Mouse (Mus musculus): ENCODE data around the gene Klhl29. TPM values are rescaled to one million over a fixed set of nuclear protein-coding genes. Genes with fewer than 3 reads are reported as not detected.

The Klhl29 gene
- total RNA-seq, 1 experiment from 2014 or later = not detected

- no peak for ATAC-seq (replicated peaks; ENCODE audit: low read depth, poor library complexity, severe bottlenecking)
Observed at GRCm38 (mm10) chr12:5087787-5088519, 287.5 kb downstream of the Klhl29 start.

DNA sequence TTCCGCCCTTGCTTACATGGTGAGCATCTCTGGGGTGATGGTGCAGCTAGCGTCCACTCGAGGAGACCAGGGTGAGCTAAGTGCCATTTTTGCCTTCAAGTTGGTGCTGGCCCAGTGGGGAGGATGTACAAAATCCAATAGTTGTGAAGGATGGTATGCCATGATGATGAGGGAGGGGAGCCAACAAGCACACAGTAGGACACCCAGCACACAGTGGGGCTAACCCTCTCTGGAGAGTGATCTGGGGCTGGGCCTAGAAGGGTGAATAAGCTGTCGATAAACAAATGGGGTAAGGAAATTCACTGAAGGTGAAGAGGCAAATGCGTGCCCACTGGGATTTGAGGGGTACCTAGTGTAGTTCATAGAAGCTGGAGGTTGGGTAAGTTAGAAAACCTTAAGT lies 290.8 kb downstream of the Klhl29 start:
- no peak for ATAC-seq (replicated peaks; ENCODE audit: low read depth, poor library complexity, severe bottlenecking)

- ATAC-seq (replicated peaks; ENCODE audit: low read depth, poor library complexity, severe bottlenecking) = no peak
Observed at GRCm38 (mm10) chr12:5081480-5081879, 294.0 kb downstream of the Klhl29 start.

- no peak for ATAC-seq (replicated peaks; ENCODE audit: low read depth, poor library complexity, severe bottlenecking)
Observed at GRCm38 (mm10) chr12:5073191-5073590, 302.3 kb downstream of the Klhl29 start.

GRCm38 (mm10) chr12:5070131-5070530 lies 305.4 kb downstream of the Klhl29 start:
- no peak for ATAC-seq (replicated peaks; ENCODE audit: low read depth, poor library complexity, severe bottlenecking)

DNA sequence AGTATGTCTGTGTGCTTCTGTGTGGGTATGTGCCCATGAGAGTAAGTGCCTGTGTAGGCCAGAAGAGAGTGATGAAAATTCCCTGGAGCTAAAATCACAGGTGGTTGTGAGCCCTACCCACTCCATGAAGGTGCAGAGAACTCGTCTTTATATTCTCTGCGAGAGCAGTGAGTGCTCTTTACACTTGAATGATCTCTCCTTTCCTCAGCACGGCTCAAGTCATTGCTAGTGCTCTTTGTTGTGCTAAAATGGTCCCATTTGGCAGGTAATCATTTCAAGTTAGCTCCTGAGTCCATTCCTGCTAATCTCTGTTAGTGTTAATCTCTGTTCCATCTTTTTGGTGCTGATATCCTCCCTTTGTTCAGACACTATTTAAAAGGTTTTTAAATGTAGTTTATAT lies 307.9 kb downstream of the Klhl29 start:
- ATAC-seq (replicated peaks; ENCODE audit: low read depth, poor library complexity, severe bottlenecking) = no peak

DNA sequence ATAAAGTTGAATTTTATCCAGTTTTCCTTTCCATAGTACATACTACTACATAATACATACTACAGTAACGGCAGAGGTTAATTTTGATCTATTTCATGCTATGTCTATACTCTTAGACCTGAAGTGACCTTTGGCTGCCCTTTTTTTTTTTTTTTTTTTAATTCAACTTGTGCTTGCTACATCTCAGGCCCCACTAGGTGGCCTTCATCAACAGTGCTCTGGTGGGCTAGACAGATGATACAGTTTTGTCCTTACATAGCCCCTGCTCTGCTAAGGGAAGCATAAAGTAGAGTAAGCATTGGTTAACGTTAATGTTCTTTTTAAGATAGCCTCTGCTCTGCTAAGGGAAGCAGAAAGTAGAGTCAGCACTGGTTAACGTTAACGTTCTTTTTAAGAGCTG lies 327.4 kb downstream of the Klhl29 start:
- no peak for ATAC-seq (replicated peaks; ENCODE audit: low read depth, poor library complexity, severe bottlenecking)

DNA sequence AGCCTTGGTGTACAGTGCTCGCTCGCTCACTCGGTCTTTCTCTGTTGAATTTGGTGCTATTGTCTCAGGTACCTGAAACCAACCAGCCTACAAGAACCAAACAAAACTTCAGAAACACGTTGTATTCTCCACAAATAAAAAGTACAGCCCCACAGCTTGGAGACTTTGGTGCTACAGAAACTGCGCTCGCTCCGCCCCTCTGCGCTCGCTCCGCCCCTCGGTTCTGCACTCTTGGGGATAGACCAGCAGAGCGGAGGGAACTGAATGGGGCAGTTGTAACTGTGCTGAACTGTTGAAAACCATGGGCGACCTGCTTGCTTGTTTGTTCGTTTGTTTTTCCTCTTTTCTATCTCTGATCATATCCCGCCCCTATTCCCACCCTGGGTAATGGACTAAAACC lies 331.3 kb downstream of the Klhl29 start:
- no peak for ATAC-seq (replicated peaks; ENCODE audit: low read depth, poor library complexity, severe bottlenecking)

DNA sequence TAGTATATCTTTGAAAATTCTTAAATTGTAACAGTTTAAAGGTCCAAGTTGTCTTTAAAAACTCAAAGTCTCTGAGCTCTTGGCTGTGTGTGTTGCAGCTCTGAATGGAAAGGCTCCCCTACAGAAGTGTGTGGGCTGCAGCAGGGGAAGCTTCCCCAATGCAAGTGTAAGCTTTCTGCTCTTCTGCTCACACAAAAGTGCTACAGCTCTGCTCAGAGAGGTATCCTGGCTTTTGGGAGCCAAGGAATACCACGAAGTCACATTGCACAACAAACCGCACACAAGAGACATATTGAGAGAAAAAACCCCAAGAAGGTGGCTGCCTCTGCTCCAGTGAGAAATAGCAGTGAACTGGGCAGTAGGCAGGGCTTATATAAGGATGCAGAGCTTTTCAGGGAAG lies 337.5 kb downstream of the Klhl29 start:
- no peak for ATAC-seq (replicated peaks; ENCODE audit: low read depth, poor library complexity, severe bottlenecking)

- no peak for ATAC-seq (replicated peaks; ENCODE audit: low read depth, poor library complexity, severe bottlenecking)
Observed at GRCm38 (mm10) chr12:5029035-5029434, 346.4 kb downstream of the Klhl29 start.
